Mouse (Mus musculus) retina, adult 2 months (tissue): ENCODE measurements around the gene Amy2a2.
"Not testable (repeated sequence)": the region's sequence is repeated elsewhere in the genome, so short reads cannot be mapped to it uniquely, and the experiment has no call there.

Experiments
- DNase-seq: peaks from one replicate; pipeline ENCODE4 v3.0.0-alpha.2; 2012; ENCODE audit warnings: low read depth, low spot score

The Amy2a2 gene

DNA sequence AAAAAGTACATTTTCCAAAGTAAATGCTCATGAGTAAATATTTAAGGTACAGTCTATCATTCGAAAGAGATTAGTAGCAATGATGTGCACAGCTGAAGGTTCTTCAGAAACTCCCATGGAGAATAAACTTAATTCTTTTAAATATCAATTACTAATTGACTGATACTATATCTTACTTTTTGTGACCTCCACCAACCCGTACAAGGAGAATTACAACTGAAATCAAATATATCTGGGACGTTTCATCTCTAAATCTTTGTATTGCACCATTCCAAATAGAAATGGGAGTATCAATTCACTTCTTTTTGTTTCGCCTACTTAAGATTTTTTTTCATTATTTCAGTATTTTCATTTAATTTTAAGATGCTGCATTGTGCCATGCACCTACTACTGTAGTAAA is at the start of gene Amy2a2:
Amy2a2 (minus strand) TSS at position 101 of the 400 bp plus-strand sequence.
- DNase-seq: not testable (repeated sequence)

DNA sequence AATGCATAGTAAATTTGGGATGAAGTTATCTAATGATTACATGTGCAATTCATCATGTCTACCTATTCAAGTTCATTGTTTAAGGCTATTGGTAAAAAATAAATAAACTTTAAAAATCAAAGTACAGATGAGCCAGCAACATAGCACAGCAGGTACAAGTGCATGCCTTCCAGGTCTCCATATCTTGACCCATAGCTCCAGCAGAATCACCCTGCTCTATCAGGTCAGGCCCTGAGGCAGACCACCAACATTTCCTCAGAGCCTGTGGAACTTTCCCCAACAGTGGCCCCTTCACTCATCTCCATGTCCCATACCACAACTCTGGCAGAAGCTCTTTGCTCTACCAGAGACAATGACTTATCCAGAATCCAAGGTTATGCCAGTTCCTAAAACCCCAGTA is 11.0 kb downstream of the Amy2a2 start:
- DNase-seq: not testable (repeated sequence)

DNA sequence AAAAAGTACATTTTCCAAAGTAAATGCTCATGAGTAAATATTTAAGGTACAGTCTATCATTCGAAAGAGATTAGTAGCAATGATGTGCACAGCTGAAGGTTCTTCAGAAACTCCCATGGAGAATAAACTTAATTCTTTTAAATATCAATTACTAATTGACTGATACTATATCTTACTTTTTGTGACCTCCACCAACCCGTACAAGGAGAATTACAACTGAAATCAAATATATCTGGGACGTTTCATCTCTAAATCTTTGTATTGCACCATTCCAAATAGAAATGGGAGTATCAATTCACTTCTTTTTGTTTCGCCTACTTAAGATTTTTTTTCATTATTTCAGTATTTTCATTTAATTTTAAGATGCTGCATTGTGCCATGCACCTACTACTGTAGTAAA is 32.5 kb downstream of the Amy2a2 start, which contains the start of gene Amy2a3:
Amy2a3 (minus strand) TSS at position 101 of the 400 bp plus-strand sequence.
- DNase-seq: not testable (repeated sequence)

DNA sequence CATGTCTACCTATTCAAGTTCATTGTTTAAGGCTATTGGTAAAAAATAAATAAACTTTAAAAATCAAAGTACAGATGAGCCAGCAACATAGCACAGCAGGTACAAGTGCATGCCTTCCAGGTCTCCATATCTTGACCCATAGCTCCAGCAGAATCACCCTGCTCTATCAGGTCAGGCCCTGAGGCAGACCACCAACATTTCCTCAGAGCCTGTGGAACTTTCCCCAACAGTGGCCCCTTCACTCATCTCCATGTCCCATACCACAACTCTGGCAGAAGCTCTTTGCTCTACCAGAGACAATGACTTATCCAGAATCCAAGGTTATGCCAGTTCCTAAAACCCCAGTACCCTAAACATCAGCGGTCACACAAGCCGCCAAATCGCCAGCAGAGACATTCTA is 43.5 kb downstream of the Amy2a2 start:
- DNase-seq: not testable (repeated sequence)
